Mouse (Mus musculus): ENCODE measurements around the gene Brd9.

The Brd9 gene

DNA sequence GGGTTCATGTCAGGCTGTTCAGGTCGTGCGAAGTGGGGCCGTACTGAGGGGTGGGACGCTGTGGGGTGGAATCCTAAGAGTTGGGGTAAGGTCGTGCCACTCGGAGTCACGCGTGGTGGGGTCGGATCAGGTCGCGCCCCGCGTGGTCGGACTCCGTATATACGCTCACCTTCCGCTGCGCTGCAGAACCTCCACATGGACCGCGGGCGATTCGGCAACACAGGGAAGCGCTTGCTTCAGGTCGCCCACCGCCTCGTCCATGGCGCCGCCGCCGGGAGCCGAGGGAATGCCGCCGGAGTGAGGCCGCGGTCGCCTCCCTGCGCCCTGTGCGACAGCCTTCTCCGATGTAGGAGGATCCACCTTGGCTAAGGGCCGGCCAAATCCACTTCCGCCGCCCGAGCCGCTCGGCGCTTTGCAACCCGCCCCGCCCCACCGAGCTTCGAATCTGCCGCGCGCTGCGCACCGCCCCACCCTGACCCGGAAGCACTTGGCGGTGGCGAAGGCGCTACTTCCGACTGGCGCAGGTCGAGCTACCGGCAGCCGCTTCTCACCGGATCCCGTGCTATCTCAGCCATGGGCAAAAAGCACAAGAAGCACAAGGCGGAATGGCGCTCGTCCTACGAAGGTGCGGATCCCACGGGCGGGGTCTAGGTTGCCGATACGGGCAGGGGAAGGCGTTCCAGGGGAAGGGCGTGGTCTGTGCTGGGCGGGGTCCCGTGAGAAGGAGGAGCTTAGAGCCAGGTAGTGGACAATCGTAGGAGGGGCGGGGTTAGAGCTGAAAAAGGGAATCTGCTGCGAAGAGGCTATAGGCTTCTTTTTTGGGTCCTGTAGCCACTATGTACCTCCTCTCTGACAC is at the start of gene Brd9, which contains the start of gene Trip13:
Brd9 (plus strand) TSS at position 491 of the 856 bp plus-strand sequence.
Trip13 (minus strand) TSS at position 464 of the 856 bp plus-strand sequence.
- DNase-seq = peak; percentile 97

GRCm38 (mm10) chr13:73892493-73893178 is 45.0 kb upstream of the Brd9 start:
- DNase-seq = no peak

DNA sequence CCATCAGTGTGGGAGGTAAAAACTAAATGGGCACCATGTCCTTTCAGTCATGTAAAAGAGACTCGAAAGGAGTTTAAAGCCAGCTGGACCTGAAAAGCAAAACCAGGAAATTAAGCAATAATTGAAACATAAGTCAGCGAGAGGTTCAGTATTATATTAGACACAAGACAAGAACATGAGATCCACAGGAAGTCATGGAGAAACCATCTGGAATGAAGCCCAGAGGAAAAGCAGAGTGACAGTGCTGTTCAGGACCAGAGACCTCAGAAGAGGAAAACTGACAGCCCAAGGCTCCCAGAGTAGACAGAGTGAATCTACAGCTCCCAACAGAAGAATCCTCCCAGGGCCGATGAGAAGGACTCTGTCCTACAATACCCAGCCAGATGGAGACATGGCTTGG is 40.0 kb upstream of the Brd9 start:
- no peak for DNase-seq

GRCm38 (mm10) chr13:73907136-73907535 is 30.5 kb upstream of the Brd9 start:
- DNase-seq = no peak

- DNase-seq = peak; percentile 78 to 84
These were observed 29.8 kb upstream of the Brd9 start for GRCm38 (mm10) chr13:73907683-73908412.

DNA sequence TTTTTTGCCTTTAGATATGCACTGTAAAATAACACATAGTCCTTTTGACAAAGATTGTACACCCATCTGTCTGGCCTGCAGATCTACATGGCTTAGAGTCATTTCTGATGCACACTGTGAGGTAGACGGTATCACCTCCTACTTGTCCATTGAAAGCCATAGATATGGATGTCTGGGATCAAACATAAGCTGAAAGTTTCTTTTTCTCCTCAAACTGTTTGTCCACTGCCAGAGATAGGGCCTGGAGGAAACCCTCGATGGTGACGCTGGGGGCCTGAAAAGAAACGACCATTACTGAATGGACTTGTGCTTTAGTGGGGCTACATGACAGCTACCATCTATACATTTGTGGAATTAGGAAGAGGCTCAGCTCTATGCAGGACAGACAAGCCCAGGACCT is 24.5 kb upstream of the Brd9 start:
- DNase-seq = no peak

GRCm38 (mm10) chr13:73932201-73932600 is 5.4 kb upstream of the Brd9 start:
- DNase-seq = no peak

DNA sequence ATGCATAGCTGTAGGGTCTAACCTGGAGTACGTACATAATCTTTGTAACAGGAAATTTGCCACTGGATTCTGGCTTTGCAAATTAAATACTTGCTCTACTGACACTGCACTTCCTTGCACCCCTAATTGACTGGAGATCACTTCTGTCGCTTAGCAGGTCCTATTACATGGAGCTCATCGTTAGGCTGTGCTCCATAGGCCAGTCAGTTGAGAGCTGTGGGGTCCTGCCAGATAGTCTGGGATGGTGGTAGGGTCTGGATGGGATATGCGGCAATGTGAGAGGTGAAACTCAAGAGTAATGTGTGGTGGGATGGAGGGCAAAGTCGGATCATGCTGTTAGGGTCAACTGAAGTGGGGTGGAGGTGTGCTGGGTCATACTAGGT is 682 bp upstream of the Brd9 start:
- DNase-seq = no peak

DNA sequence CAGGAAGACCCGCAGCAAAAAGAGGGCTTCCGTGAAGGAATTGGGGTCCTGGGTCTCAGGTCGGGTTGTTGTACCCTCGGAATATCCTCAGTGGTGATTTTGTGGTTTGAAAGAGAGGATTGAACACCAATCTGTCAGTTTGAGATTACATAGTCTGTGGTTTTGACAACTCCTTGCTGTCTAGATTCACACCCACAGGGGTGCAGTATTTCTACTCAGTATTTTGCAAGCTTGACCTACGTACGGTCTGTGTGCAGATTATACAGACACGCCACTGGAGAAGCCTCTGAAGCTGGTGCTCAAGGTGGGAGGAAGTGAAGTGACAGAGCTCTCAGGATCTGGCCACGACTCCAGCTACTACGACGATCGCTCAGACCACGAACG is 558 bp downstream of the Brd9 start:
- peak in 1 of 2 experiments; percentile 13 for DNase-seq

GRCm38 (mm10) chr13:73939101-73939500 is 1.5 kb downstream of the Brd9 start:
- DNase-seq = no peak

DNA sequence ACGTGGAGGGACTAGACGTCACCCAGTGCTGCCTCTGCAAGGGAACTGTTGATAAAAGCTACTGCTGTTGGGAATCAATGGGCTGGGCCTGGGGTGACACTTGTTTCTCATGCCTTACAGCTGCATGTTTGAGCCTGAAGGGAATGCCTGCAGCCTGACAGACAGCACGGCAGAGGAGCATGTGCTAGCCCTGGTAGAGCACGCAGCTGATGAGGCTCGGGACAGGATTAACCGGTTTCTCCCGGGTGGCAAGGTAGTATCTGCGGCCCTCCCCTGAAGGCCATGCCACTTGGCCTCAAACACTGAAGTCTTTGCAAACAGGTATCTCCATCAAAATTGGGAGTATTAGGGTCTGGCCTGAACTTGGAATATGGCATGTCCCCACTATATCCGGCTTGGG is 7.0 kb downstream of the Brd9 start:
- DNase-seq = no peak

- DNase-seq = no peak
These were observed 16.0 kb downstream of the Brd9 start for GRCm38 (mm10) chr13:73953551-73954130.

GRCm38 (mm10) chr13:73954666-73955065 is 17.1 kb downstream of the Brd9 start:
- DNase-seq = no peak

DNA sequence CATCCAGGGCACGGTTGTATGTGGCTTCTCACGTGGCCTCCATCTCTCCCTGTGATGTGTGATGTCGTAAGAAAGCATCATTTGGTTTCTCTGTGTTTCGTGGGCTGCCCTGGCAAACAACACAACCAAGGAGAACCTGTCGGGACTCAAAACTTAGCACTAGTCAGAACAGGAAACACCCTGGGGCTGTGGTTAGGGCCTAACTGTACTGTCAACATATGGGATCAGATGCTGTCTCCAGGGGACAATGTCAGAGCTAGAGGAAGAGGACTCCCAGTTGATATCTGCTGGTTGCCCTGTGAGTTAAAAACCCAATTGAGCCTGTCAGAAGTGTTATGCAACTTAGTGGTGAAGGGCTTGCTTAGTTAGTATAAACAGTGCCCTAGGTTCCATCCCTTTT is 17.9 kb downstream of the Brd9 start:
- no peak for DNase-seq

- DNase-seq = no peak
These were observed 22.6 kb downstream of the Brd9 start for GRCm38 (mm10) chr13:73960117-73960652.

- no peak for DNase-seq
These were observed 23.6 kb downstream of the Brd9 start for GRCm38 (mm10) chr13:73961177-73961576.

DNA sequence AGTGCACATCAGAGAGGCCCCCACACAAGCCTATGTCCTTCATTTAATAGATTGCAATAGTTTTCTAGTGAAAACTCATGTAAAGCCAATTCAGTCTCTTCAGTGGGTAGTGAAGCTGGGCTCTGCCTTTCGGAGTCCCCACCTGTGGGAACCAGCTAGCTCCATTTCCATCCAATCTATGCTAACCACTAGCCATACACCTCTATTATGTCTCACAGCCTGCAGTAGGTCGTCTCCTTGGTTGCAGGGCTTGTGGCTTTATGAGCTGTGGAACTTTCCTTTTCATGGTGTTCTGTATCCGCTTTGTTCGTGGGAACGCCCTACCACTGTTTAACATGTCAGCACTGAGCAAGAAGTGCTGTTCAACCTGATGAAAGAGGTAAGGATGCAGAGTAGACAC is 25.9 kb downstream of the Brd9 start, which contains the start of gene Zdhhc11:
Zdhhc11 (plus strand) TSS at position 301 of the 400 bp plus-strand sequence.
- DNase-seq = no peak

GRCm38 (mm10) chr13:73970545-73971448 is 33.2 kb downstream of the Brd9 start:
- peak; percentile 87 to 91 for DNase-seq

DNA sequence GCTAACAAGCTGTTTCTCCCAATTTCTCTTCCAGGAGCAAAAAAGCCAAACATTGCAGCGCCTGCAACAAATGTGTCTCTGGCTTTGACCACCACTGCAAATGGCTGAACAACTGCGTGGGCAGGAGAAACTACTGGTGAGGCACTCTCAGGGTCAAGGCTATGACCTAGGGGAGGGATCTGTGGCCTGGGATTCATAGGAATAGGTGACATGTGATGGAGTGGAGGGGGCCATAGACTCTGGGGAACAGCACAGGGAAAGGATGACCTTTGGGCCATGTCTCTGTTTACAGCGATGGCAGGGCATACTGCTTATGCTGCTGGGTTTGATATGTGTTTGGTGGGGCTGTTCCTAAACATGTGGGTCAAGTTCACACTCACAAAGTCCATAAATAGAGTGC is 36.9 kb downstream of the Brd9 start:
- DNase-seq = no peak

DNA sequence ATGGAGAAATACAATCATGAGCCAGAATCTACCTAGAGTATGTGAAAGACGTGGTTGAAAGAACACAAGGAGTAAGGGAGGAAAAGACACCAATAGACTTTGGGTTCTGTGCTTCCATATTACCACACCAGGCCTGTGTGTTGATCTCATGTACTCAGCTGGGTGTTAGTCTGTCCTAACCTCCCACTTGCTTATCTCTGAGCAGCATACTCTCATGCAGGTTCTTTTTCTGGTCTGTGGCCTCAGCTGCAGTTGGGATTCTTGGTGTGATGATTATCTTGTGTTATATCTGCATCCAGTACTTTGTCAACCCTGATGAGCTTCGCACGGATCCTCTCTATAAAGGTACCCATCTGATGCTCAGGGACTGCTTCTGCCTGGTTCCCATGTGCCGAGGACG is 39.3 kb downstream of the Brd9 start:
- DNase-seq = no peak

- DNase-seq = no peak
These were observed 52.7 kb downstream of the Brd9 start for GRCm38 (mm10) chr13:73990325-73990724.

DNA sequence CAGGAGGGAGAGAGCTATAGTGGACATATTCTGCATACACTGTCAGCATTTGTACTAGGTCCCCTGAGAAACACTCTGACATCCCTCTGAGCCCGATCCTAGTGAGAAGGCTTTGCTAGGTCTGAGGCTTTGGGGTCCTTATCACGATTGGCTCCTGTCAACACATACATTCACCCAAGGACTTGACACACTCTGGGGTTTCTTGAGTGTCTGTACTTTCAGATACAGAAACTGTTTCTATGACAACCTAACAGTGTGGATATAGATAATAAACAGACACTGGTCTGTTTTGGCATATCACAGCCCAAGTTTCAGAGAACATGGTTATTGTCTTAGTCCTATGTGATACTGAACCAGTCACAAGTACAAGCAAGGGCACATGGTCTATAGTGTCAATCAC is 53.1 kb downstream of the Brd9 start:
- DNase-seq = no peak
